Mouse (Mus musculus) spleen, adult 12 weeks (tissue): ENCODE data around the gene Ern2.

ENCODE experiments used
- DNase-seq: peaks from one replicate; pipeline ENCODE4 v3.0.0; 2022; ENCODE audit warnings: low spot score

The Ern2 gene

DNA sequence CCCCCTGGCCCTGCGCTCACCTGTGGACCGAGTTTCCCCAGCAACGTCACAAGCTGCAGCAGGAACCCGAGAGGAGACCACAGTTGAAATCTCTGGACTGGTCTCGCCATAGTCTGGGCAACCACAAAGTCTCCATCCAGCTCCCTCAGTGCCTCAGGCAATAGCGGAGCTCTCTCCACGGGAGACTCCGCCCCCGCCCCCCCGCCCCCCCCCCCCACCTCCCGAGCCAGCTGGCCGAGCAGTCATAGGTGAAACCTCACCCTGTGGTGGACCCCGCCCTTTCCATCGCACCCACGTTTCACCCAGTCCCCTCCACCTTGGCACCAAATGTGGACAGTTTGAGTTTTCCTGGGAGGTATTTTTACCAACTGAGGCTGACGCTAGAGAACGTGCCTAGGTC, at the start of gene Ern2:
Gene Ern2, minus strand, starts transcription at position 165 of the 400 bp plus-strand sequence.
- no peak for DNase-seq

DNA sequence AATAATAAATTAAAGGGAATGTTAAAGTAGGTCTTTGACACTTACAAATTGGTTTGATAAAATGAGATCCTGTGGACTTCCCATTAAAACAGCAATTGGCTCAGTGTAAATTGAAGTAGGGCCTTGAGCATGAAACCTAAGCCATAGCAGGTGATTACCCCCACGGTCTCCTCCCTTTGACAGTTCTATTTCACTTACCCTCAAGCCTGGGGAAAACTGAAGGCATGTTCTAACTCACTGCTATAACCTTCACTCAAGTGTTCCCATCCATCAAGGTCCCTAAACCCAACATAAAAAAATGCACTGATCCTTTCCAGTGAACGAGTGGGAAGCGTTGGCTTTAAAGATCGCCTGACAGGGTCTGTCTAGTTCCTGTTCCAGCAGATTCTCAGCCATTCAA, 44.9 kb upstream of the Ern2 start:
- no peak for DNase-seq

DNA sequence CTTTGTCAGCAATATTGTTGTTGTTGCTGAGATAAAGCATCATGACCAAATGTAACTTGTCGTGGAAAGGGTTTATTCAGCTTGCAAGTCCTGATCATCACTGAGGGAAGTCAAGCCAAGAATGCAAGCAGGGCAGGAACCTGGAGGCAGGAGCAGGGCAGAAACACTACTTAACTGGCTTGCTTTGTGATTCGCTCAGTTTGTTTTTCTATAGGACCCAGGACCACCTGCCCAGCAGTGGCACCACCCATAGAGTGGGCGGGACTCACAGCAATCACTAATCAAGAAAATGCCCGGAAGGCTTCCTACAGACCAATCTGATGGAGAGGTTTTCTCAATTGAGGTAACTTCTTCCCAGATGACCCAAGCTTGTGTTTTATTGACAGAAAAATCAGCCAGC, 43.9 kb upstream of the Ern2 start:
- DNase-seq, result no peak

DNA sequence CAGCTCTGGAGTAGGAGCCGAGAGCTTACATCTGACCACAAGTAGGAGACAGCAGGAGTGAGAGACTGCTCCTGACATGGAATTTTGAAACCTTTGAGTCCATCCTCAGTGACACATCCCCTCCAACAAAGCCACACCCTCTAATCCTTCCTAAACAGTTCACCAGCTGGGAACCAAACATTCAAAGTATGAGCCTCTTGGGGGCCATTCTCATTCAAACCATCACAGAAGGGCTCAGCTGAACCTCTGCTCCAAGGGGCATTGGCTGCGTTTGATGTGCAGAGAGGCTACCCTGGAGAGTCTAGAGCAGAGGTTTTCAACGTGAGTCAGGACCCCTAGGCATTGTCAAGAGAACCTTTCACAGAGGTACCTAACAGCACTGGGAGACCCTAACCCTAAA, 43.3 kb upstream of the Ern2 start:
- DNase-seq, result no peak

DNA sequence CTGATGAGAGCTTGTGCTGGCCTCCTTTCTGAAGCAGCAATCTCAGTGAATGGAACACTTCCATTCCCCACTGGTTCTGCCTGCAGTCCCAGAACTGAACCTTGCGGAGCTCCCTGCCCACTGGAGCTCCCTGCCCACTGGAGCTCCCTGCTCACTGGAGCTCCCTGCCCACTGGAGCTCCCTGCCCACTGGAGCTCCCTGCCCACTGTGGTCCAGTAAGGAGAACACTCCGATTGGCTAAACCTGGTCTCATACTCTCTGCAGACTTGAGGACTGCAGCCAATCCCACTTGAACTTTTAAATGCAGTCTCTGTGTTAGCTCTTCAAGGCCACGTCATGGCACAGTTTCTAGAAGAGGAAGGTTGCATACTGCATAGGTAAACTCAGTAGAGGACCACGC, 40.7 kb upstream of the Ern2 start:
- DNase-seq, result no peak

DNA sequence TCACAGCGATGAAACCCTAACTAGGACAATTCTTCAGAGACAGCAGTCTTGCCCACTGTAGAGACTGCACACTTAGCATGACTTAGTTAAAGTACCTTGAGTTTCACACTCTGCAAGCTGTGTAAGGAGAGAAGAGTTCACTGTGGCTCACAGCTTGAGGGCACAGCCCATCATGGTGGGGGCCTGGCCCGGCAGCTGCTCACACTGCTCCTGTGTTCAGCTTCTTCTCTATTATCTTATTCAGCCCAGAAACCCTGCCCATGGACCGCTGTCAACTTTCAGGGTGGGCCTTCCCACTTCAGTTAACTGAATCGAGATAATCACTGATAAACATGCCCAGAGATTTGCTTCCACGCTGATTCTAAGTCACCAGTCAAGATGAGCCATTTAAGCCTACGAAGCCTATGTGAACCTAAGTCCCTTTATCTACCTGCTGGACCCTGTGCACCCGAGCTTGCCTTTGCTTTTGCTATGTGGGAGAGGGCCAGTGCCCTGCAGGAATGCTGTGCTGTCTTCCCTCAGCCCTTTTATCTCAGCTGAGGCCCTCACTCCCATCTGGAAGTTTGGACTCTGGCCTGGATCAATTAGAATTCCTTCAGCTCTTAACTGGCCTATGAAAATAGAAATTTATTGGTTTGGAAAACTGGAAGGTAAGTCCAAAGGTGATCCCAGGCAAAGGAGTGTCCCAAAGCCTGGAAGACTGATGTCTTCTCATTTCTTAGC, 40.2 kb upstream of the Ern2 start:
- DNase-seq, result no peak

DNA sequence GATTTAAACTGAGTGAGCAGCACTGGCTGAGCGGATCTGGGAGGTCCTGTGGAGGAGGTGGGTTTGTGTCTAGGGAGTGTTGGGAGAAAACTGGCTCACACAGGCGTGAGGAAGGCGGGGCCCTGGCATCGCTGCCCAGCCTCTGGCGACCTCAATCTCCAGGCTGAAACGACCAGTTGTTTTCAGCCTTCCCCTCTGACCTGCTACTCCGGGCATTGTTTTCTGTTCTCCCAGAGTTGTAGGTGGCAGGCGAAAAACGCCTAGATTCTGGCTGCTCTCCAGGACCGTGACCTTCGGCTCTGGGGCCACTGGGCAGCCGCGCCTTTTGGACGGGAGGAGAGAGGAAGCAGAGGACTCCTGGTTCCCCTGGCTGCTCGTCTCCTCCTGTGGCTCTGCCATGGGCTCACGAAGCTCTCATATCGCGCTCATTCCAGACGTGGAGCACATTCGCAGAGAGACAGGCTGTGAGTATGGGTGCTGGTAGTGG, 33.4 kb upstream of the Ern2 start, which contains the start of gene Chp2:
Gene Chp2, plus strand, starts transcription at position 182 of the 487 bp plus-strand sequence.
- no peak for DNase-seq

DNA sequence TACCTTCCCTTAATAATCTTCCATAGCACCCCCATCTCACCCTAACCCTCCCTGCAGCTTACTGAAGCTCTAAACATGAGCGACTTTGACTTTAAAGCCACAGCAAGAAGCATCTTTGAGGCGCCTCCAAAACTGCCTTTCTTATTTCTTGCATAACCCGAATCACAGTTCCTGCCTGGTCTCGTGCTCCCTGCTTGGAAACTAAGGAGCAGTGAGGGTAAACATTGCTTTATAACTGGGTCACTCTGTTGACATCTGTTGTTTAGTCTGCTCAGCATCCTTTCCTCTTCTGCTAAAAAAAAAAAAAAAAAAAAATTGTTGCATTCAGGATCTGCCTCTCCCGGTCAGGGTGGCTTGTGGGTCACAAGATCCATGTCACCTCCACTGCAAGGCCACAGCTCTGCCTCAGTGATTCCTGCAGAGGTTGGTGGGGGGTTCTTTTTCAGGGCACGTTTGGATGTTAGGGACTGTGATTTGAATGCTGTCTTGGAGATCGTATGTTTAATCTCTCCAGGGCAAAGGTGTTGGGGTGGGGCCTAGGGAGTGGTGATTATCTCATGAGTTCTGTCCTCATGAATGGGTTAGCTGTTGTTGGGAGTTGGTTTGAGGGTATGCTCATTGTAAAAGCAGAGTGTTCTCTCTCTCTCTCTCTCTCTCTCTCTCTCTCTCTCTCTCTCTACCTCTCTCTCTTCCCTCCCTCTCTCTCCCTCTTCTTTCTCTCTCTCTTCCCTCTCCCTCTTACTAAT, 22.4 kb upstream of the Ern2 start:
- no peak for DNase-seq

DNA sequence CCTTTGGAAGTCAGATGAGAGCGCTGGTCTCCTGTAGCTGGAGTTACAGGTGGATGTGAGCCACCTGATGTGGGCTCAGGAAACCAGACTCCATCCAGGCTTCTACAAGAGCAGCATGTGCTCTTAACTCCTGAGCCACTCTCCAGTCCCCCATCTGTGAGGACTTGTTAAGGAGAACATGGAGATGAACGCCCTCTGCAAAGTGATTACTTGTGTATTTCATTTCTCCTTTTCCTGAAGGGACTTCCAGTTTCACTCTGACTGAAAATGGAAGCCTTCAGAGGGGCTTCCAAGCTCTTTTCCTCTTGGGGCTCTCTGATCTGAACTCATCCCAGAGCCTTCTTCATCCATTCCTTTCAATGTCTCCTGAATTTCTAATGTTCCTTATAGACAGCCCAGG, 20.1 kb upstream of the Ern2 start:
- DNase-seq, result no peak

DNA sequence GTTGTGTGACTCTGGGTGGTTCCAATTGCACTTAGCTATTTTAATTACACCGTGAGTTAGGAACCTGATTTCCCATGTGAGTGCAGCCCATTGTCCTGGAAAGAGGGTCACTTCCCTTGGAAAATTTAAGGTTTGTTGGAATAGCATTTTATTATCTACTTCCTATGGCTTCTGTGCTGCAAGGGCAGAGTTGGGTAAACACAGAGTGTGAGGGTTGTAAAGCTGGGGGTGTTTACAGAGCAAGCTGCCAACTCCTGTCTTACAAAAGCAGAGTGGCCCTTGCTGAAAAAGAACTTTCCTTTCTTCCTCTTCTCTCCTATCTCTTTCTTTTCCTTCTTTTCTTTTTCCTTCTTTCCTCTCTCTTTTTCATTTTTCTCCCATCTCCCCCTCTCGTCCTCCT, 17.9 kb upstream of the Ern2 start:
- DNase-seq, result no peak

DNA sequence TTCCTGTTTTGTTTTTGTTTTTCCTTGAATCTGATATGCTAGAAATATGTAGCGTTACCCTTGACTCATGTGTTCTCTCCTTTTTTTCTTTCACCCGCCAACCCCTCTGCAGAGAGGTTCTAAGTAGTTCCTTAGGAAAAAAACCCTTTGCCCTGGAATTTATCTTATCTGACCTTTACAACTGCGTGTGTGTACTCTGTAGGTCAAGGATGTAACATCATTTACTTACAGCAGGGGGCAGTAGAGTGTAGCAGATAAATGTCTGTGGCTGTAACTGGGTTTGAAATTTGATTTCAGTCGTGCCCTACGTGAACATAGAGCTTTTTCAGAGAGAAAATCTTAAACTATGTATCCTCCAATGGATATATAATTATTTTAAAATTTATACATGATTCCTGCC, 13.3 kb upstream of the Ern2 start:
- no peak for DNase-seq

DNA sequence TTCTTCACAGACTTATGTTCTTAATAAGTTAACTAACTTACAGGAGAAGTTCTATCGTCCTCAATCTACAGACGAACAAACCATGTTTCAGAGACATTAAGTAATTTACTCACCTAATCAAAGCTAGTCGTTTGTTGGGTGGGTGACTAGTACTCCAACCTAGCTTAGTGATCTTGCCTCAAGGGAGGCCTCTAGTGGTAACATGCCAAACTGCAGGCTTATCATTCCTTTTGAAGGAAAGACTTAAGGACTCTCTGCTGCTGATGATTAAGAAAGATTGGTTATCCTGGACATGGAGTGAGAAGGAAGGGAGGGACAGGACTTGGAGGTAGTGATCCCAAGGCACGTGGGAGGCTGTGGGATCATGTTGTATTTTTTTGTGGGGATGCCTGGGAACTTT, 11.3 kb upstream of the Ern2 start:
- DNase-seq, result peak; percentile 28

DNA sequence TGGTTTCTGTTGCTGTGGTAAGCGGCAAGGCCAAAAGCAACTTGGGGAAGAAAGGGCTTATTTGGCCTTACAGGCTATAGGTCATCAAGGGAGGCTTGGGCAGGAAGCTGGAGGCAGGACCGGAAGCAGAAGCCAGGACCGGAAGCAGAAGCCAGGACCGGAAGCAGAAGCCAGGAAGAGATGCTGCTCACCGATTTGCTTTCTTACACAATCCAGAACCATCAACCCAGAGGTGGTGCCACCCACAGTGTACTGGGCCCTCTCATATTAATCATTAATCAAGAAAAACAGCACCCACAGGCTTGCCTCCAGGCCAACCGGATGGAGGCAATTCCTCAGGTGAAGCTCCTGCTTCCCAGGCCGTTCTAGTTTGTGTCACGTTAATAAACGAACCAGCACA, 10.8 kb upstream of the Ern2 start:
- no peak for DNase-seq

DNA sequence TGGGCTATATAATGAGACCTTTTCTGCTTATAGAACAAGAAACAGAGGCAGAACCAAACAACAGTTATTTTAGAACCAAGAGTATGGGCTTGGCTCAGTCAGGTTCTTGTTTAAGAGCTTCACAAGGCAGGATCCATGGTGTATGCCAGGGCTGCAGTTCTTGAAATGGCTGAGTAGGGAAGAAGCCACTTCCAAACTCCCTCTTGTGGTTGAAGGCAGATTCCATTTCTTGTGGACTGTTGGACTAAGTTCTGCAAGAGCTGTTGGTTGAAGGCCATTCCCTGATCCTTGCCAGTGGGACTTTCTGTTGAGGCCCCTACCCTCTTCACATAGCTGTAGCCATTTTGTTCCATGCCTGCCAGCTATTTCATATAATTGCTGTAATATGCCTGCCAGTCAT, 7.9 kb upstream of the Ern2 start:
- DNase-seq, result no peak

DNA sequence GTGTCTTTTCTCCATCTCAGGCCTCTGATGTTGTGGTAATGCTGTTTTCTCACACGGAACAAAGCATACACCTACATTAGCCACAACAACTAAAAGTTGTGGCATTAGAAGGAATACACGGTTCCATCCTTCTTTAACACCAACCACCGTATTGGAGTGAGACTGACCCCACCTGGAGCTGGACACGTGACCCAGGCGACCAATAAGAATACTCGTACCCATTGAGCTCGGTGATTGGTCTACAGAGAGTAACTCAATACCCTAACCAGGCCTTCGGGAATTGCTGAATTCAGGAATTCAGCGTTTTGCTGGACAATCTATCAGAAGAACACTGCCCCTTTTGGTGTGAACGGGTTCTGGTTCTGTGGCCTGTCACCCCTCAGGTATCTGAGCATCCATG, 5.1 kb upstream of the Ern2 start:
- no peak for DNase-seq

DNA sequence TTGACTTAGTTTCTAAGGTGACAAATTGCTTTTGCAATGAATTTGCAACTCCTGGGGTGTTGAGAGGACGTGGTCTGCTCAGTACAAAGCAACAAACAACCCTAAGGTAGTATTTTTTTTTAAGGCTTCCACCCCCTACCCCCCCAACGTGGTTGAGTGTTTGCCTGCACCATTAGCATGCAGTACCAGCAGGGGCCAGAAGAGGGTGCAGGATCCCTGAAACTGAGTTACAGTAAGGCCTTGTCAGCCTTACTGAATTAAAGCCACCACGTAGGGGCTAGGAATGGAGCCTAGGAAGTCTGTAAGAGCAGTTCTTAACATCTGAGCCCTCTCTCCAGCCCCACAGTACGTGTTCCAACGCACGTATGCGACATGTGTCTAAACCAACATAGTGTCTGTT, 3.5 kb upstream of the Ern2 start:
- DNase-seq, result peak; percentile 54

DNA sequence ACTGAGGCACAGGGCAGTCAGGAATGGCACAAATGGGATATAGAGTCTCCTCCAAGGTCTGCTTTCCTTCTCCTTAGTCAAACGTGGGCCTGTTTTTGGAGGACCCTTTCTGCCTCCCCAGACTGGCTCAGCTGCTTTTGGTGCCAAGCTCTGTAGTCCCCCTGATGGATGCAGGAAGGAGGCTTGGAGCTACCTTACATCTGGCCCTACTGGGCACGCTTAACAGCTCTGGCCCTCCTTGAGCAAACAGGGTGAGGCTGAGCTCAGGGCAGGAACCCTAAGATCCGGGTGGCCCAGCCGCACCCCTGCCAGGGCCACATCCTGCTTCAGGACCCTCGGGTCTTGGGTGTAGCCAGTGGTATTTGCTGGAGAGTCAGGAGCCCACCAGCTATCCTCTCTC, 1.4 kb downstream of the Ern2 start:
- DNase-seq, result no peak

DNA sequence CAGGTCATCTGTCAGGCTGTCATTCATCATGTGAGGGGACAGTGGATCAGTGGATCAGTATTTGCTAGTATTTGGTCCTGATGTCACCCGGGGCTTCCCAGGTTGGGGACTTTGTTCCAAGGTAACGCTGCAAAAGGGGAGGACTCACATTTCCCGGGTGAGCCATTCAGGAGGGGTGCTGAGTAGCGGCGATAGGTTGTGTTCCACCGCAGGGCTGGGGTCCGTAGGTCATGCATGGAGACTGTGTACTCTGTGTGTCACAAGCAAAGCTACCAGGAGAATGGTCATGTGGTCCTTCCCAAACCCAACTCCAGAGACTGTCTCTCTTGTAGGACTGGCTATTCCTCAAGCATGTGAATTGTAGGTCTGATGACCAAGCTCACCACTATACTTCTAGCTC, 5.3 kb downstream of the Ern2 start:
- no peak for DNase-seq

DNA sequence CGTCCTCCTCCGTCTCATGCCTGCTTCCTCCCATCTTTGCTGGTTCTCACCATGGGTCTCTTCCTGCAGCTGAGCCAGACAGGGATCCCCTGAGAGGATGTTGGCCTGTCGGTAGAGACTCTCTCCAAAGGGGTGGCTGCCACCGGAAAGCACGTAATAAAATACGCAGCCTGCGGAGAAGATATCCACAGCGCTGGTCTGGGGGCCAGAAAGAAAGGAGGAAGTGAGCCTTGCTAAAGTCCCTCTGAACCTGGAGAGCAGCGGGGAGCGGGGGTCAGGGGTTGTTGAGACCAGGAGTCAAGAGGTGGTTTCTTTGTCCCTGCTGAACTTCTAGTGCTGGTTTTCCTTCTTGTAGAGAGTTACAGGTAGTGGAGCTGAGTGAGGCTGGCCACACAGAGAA, 14.4 kb downstream of the Ern2 start:
- DNase-seq, result no peak

DNA sequence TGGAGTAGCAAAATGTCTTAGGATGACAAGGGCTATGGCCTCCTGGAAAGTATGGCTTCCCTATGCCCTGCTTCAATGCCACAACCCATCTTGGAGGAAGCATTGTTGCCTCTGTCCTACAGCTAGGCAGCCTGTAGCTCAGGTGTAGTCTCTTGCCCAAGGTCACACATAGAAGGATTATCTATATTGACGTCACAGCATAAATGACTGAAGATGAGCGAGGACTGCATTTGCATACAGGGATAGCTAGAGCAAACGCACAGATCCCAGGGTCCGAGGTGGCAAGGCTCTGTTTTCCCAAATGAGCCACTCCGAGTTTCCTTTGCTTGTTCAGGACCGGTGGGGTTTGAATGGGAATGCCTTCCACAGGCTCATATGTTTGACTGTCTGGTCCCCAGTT, 15.3 kb downstream of the Ern2 start:
- DNase-seq, result no peak

DNA sequence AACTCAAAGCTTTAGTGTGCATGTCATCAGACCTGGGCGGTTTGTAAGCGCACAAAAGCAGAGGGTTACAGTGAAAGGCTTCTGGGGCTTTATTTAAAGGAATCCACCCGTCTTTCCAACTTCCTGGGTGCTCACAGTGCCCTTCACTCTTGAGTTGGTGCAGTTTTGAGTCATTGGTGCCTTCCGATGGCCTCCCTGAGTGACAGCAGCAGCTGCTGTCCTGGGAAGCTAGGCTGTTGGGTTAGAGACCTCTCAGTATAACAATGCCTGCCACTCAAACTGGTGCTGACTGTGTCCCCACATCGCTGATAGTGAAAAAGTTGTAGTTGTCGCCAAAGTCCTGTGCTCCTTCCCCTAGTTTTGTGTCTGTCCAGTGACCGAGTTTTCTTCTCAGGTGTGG, 18.8 kb downstream of the Ern2 start:
- no peak for DNase-seq

DNA sequence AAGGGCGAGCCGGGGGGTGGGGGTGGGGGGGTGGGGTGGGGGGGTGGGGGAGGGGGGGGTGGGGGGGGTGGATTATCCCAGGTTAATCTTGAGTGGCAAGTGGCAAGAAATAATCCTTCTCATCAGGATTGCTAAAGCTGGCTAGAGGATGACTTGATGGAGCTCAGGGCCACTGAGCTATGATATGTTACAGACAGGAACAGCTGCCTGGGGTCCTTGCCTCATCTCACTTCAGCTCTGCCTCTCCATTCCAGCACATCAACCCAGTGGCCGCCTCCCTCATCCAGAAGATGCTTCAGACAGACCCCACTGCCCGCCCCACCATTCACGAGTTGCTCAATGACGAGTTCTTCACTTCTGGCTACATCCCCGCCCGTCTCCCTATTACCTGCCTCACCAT, 22.2 kb downstream of the Ern2 start:
- no peak for DNase-seq

DNA sequence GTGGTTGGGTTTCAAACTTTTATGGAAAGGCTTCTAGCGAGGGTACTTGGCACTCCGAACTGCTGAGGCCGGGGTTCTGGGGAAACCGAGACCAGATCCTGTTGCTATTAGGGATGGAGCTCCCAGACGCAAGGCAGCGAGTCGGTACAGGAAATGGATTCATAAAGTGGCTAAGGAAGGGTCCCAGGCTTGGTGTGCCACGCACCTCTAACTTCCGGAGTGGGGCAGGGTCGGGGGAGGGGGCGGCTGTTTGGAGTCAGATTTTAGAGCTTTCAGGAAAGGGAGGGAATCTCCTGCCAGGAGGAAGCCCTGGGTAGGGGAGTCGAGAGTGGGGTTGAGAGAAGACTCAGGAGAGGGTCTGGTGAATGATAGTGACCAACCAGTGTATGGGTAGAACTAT, 26.0 kb downstream of the Ern2 start:
- no peak for DNase-seq
